Mouse (Mus musculus): ENCODE measurements around the gene Mxi1.

Gene Mxi1

DNA sequence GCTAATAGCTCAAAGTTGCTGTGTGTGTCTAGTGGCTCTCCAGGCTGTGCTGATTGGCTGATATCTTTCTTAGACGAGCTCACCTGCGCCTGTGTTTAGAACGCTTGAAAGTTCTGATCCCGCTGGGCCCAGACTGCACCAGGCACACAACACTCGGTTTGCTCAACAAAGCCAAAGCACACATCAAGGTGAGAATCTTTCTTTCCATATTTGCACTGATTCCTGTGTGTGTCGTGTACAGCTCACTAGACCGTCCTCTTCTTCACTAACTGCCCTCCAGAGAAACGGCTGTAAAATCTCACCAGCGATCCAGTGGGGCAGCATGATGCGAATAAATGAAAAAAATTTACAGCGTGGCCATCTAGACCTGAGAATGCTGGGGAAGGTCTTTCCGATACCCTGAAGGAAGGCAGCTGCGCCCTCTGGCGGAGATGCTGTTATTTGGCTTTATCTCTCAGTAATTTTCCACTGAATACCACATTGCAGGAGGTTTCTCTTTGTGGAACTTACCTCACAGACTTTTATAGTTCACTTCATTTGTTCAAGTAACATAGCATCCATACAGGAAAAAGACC, 59.2 kb downstream of the Mxi1 start:
- peak; percentile 78 to 80 for DNase-seq

DNA sequence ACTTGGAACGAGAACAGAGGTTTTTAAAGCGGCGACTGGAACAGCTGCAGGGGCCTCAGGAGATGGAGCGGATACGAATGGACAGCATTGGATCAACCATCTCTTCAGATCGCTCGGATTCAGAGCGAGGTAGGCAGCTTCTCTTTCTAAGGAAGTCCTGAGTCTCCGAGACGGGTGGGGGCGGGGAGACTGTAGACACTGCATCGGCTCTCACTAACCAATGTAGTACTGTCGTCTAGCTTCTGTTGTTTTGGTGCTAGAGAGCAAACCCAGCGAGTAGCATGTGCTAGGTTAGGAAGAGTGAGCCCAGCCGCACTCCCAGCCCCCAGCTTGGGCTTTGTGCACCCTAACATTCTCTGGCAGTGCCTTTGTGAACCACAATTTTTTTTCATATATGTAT, 59.9 kb downstream of the Mxi1 start:
- DNase-seq, result no peak

DNA sequence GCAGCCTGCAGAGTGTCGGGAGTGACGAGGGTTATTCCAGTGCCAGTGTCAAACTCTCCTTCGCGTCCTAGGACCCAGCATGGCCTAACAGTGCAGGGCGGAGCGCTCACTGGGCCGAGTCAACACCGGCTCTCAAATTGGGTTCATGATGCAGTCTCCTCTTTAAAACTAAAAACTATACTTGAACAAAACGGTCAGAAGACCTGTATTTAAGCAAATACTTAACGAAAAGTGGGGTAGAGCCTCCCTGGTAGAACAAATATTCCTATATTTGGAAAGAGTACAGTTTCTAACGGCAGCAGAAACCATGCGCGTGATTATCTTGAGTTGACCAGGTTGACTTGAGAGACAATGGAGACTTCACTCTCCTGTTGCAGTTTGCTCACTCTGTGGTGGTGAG, 61.3 kb downstream of the Mxi1 start, which contains the start of gene Gm10197:
Gm10197 (minus strand) TSS at position 101 of the 400 bp plus-strand sequence.
- no peak for DNase-seq

DNA sequence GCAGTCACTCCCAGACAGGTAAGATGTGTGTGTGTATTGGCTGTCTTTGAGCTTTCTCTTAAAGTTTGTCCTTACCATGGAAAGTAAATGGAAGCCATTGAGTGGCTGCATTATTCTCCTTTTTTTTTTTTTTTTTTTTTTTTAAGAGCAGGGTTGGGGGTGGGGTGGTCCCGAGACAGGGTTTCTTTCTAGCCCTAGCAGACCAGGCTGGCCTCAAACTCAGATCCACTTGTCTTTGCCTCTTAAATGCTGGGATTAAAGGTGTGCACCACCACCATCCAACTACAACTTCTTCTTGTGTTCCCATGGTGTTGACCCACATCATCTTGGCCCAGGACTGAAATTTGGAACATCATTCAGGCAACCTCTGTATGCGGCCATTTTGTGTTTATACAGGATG, 63.3 kb downstream of the Mxi1 start:
- DNase-seq, result no peak

DNA sequence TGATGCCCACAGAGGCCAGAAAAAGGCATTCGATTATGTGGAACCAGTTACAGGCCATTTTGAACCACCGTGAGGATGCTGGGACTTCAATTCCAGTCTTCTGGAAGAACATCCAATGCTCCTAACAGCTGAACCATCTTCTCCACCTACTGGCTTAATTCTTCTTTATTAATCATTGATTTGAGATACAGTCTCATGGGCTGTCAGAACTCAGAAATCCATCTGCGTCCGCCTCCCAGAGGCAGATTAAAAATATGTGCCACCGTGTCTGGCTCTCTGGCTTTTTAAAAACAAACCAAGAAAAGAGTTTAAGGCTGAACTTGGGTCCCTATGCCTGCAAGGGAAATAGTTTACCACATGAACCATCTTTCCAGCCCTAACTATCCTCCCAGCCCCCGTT, 65.0 kb downstream of the Mxi1 start:
- no peak for DNase-seq

DNA sequence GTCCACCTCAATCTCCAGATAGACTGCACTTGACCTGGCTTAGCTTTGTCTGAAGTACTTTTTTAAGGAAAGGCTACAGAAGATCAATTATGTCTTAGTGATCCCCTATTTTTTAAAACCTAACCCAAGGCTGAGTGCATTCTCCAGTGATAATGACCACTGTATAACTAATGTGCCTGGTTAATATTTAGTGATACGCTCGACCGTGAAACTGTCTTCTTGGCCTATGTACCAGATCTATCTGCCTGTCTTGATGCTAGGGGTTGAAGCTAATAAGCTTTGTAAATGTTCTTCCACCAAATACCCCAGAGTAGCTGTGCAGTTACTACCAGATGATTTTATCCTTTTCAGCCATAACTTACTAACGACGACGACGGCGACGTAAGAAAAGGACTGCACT, 65.5 kb downstream of the Mxi1 start:
- no peak for DNase-seq

DNA sequence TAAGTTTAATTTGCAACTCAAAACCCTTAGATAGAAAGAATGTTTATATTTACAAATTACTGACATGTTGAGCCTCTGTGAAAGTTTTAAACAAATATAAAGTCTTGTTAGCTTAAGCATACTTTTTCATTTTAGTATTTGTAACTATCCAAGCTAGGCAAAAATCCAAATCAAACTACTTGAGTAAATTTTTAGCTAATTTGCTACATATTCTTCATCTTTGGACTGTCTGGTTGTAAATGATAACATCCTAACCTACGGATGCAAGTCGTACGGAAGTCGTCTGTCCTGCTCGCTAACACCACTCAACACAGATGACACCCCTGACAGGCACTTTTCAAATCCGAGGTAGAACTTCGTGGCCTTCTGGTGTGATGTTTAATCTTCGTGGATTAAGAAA, 67.3 kb downstream of the Mxi1 start:
- no peak for DNase-seq

DNA sequence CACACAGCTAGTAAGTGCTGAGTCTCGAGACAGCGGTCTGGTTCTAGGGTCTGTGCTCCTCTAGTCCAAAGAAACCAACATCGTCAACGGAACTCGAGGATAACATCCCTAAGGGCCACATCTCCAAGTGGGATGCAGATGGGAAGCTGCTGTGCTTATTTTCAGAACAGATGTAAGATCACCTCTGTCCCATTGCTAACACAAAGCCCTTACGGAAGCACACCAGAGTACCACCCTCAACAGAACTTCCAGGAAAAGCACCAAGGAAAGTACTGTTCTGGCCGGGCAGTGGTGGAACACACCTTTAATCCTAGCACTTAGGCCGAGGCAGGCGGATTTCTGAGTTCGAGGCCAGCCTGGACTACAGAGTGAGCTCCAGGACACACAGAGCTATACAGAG, 68.1 kb downstream of the Mxi1 start:
- DNase-seq, result no peak

DNA sequence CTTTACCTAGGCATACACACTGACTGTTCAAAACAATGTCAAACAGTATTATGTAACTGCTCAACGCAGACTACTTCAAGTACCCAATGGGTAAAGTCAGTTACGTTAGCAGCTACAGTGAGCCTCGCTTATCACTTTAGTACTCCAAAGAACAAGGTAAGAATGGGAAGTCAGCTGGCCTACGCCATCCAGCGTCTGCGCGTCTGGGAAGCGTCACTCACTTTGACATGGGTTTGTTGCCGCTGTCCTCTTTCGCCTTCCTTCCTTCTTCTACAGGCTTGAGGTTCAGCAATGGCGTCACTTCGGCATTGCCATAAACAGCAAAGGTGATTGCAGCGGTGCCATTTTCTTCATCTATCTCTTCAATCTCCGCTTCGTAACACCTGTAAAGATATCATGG, 73.0 kb downstream of the Mxi1 start:
- DNase-seq, result no peak

DNA sequence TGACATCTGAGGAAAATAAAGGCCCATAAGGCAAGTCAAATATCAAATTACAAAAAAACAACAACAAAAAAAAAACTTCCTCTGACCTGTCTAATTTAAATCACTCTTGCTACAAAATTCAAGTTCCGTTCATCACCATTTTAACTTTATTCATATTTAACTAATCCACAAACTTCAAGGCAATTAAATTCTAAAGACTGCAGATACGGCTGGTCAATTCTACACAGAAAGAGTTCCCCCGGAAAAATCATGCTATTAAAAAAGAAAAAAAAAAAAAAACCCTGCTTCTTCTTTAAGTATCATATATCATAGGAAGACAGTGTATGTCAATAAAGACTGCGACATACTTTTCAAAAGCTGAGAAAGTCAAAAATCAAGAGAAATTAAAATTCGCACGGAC, 79.1 kb downstream of the Mxi1 start:
- DNase-seq, result no peak

DNA sequence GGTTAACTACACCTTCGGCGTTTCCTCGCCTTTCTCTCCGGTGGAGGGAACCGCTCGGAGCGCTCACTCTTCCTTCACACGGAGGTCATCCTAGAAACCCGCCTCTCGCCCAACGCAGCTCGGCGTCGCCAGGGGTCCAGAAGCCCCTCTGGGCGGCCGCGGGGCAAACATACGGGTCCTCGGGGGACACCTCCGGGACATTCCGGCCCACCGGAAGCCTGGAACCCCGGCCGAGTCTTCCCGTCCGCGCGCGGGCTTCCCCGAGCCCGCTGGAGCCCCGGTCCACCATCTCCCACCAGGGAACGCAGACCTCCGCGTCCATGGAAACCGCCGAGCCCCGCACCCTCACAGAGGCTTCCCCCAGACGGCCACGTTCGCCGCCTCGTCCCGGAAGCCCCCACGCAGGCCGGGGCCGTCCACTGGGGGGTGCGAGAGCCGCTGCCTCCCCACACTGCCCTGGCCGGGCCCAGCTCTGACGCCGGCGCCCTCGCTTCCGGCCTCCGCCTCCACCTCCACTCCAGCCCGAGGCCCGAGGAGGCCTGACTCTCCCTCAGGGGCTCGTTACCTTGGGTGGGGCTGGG, 79.6 kb downstream of the Mxi1 start:
- DNase-seq, result peak; percentile 77 to 82

DNA sequence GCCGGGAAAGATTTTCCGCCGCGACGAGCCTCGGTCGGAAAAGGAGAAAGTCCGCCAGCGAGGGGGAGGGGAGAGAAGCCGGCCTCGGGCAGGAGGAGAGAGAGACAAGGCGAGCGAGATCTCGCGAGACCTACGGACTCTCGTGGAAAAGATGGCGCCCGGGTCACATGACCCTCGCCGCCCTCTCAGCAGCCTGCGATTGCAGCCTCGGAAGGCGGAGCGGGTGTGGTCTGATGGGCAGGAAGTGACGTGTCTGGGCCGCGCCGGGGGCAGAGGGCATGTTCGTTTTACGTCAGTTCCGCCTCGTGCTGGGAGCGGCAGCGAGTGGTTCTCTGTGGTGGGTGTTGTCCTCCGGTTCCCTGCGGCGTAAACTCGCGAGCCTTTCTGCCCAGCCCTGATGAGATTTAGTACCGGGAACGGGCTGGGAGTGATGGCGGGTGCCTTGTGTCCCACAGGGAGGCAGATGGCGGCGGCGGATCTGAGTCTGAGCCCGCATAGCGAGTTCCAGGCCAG, 80.2 kb downstream of the Mxi1 start, which contains the start of gene Smndc1:
Smndc1 (minus strand) TSS at position 84 of the 513 bp plus-strand sequence.
- DNase-seq, result peak; percentile 98 to 99

DNA sequence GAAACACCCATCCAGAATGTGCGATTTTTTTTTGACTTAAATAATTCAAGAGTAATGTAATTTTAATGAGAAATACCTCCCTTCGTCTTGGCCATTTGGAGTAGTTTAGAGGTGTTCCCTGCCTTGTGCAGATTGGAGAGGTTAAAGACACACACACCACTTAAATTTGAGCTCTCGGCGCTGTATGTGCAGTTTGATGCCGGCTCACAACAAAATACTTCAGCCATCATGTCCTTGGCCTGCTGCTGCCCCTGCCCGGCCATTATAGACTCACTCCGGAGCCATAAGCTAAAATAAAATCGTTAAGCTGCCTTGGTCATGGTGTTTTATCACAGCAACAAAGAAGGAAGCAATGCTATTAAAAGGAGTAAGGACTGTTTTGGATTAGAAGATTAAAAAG, 81.1 kb downstream of the Mxi1 start:
- no peak for DNase-seq

DNA sequence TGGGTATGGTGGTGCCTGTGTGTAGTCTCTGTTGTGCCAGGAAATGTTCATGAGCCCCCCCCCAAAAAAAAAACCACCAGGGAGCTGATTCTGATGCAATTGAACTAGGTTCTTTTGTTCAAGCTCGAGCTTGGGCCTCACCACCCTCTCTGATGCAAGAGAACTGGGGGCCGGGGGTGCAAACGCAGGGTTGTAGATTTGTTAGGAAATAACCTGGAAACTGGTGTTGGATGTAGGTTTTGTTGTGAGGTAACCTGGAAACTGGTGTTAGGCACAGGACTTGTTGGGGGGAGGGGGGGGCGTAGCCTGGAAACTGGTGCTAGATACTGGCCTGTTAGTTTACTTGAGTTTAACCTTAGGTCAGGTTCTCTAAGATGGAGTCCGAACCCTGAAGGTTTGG, 81.5 kb downstream of the Mxi1 start:
- no peak for DNase-seq

DNA sequence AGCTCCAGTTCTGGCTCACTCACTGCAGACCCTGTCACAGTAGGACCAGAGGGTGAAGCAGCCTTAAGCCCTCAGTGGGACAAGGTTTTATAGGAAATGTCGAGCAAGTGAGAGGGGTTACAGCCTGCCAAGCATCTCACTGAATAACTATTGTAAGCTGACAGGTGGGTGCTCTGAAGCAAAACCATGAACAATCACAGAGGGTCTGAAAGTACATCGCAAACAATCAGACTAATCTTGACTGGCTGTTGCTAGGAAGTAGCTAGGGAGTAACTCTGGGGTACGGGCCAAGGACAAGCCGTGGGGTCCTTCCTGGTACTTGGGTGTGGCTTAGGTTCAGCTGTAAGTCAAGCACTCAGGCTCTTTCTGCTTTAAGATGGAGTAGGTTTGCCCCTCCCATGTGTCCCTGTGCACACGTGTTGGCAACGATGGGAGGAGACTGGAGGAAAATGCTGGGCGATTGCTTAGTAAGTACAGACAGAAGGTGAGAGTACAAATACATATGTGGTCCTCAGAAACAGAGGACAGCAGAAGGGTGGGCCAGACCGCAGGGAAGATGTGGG, 82.5 kb downstream of the Mxi1 start:
- no peak for DNase-seq

DNA sequence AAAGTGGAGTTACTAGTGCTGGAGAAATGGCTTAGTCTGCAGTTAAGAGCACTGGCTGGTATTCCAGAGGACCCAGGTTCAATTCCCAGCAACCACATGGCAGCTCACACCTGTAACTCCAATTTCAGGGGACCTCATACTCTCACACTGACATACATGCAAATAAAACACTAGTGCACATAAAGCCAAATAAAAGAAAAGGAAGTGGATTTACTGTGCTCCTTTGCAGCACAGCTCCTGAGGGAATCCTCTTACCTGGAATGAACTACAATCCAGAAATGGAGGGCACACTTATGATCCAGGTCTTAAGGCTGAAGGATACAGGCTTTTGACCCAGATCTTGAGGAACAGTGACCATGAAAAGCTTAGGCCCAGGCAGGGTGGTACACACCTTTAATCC, 83.3 kb downstream of the Mxi1 start:
- no peak for DNase-seq

DNA sequence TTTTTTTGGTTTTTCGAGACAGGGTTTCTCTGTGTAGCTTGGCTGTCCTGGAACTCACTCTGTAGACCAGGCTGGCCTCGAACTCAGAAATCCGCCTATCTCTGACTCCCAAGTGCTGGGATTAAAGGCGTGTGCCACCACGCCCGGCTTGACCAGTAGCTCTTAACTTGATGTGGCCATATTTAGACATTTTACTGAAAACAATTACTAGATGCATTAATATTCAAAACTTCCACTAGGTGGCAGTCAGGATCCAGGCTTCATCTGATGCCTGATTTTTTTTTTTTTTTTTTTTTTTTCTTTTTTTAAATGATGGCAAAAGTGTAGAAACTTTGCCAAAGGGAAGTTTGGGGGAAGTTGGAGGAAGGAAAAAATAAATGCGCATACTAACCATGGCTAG, 84.2 kb downstream of the Mxi1 start:
- peak; percentile 58 to 61 for DNase-seq

DNA sequence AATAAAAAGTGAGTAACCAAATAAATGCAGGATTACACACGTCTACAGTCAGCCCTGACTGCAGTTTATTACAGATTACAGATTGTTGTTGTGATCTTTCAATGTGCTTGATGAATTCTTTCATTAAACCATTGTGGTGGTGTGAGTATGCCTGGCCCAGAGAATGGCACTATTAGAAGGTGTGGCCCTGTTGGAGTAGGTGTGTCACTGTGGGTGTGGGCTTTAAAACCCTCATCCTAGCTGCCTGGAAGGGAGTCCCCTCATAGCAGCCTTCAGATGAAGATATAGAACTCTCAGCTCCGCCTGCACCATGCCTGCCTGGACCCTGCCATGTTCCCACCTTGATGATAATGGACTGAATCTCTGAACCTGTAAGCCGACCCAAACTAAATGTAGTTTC, 84.6 kb downstream of the Mxi1 start:
- DNase-seq, result peak; percentile 14 to 19

DNA sequence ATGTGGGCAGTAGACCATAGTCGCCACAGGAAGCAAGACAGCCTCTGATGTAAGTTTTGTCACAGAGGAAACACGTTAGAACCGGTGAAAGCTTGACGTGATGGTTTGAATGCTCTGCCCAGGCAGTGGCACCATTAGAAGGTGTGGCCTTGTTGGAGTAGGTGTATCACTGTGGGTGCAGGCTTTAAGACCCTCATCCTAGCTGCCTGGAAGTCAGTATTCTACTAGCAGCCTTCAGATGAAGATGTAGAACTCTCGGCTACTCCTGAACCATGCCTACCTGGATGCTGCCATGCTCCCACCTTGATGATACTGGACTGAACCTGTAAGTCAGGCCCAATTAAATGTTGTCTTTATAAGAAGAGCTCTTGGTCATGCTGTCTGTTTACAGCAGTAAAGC, 85.5 kb downstream of the Mxi1 start:
- DNase-seq, result peak; percentile 24

DNA sequence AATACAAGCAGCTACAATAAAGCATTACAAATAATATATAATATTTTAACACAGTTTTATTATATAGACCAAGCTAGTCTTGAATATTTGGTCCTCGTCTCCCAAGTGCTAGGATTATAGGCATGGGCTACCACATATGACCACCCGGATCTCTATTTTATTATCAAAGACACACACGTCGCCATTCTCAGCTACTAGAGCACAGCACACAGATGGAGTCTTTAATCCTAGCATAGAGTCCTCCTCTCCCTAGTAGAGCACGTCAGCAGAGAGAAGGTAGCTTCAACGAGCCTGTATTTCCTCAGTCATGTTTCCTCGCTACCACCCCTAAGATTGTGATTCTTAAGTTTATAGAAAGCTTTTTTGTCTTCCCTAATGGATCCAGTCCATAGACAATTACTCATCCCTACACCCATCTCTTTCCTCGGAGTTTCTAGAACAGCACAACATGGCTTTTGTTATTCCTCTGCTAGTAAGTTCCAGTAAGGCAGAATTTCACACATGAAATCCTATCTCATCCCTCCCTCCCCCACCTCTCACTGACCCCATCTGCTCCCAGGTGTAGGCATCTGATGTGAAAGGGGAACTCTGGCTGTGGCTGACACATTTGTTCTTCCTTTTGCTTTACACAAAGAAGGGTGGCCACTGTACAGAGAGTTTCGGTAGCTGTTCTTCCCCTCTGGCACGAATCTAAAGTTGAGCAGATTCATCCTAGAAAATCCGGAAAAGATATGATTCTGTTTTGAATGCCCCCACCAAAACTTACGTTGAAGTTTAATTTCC, 87.3 kb downstream of the Mxi1 start:
- no peak for DNase-seq

DNA sequence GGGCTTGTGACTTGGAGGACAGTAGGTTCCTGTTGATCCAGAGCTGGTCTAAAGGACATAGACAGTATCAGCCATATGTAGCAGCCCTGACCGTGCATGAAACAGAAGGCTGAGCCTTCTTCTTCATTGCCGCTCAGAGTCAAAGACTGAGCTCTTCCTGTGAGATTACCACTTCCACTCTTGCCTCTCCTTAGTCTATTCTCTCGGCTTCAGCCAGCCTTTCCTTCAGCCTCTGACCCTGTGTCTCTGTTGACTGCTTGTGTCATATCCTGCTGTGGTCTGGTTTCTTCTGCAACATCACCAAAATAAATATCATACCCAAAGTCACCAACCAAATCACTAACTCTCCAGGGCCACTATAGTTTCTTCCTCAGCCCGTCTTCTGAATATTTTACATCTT, 88.9 kb downstream of the Mxi1 start:
- DNase-seq, result no peak

DNA sequence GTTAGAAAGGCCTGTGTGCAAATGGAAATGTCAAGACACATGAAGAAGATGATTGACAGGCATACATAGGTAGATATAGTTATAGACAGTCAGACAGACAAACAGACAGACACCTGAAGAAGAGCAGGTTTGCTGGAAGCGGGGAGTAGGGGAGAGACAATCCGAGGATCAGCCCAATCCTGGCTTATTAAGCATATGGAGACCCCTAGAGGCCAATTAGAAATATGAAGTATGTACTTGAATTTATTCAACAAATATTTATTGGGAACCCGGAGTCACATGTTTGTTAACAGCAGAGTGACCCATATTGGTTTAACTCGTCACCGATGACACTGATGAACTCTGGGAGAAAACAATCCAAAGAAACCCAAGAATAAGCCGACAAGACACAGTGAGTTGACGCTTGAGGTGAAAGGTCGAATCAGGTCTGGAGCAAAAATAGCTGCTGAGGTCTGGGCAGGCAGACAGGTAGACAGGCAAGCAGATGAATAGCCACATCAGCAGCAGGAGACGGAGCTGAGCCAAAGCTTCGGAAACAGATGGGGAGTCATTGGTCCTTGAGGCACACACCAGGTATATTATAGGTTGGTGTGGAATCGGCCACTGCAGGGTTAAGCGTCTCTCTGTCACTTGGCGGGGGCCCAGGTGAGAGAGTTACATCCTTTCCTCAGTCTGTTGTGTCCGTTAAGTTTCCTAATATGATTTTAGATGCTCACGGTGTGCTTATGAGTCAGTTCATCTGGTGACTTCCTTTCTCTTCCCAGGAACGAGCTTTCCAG, 90.2 kb downstream of the Mxi1 start:
- no peak for DNase-seq

All from B cell, adult 2 months (primary cell).